7 mouse cellular contexts compared by ENCODE assay signal in genomic region chr13:59011530-59011903, GRCm38 (mm10).
DNase-seq lines count a peak whose midpoint lies in the region; ATAC-seq and TF ChIP-seq lines count a peak whose summit lies in the region.

No protein-coding gene starts in this region.

- no peaks in the 10 kb centered on the region for H3K27me3 ChIP-seq in forebrain, embryonic 13.5 days
- peaks cover 3% of the 10 kb centered on the region; the same call in 1 of the 2 replicates for H3K27me3 ChIP-seq in heart, embryonic 15.5 days
- H3K27me3 ChIP-seq in midbrain, postnatal 0 days (ENCODE audit: insufficient read depth, low read length): no peaks in the 10 kb centered on the region

- H3K4me2 ChIP-seq in forebrain, embryonic 13.5 days: peak overlapping the region; percentile 68
- peak overlapping the region; percentile 63 for H3K4me2 ChIP-seq in heart, embryonic 15.5 days
- peak overlapping the region; percentile 58 for H3K4me2 ChIP-seq in midbrain, postnatal 0 days (ENCODE audit: low read depth, low read length, poor library complexity, severe bottlenecking)

- no peaks in the 10 kb centered on the region for H3K9me3 ChIP-seq in forebrain, embryonic 13.5 days (replicated peaks)
- no peaks in the 10 kb centered on the region for H3K9me3 ChIP-seq in heart, embryonic 15.5 days (replicated peaks)
- no peaks in the 10 kb centered on the region for H3K9me3 ChIP-seq in midbrain, postnatal 0 days (ENCODE audit: low read length)

- H3K4me1 ChIP-seq in forebrain, embryonic 13.5 days: peaks cover 22% of the 10 kb centered on the region
- peaks cover 8% of the 10 kb centered on the region for H3K4me1 ChIP-seq in heart, embryonic 15.5 days (replicated peaks)
- H3K4me1 ChIP-seq in midbrain, postnatal 0 days (ENCODE audit: insufficient read depth, low read length): peaks cover 13% of the 10 kb centered on the region; the same call in 1 of the 2 replicates

- DNase-seq in cerebellum, adult 11-12 months: peak; percentile 81
- DNase-seq in kidney, postnatal 14 days: peak; percentile 62
- peak; percentile 22 for DNase-seq in liver
- DNase-seq in midbrain, postnatal 0 days (ENCODE audit: low spot score): peak; percentile 93
- peak; percentile 75 for DNase-seq in testis, postnatal 10 days (ENCODE audit: low spot score)

- no peaks in the 10 kb centered on the region for H3K36me3 ChIP-seq in forebrain, embryonic 13.5 days (ENCODE audit: poor library complexity, severe bottlenecking)
- no peaks in the 10 kb centered on the region for H3K36me3 ChIP-seq in heart, embryonic 15.5 days
- H3K36me3 ChIP-seq in midbrain, postnatal 0 days (ENCODE audit: insufficient read depth, low read length): no peaks in the 10 kb centered on the region

- 1% methylated on average over 15 of the region's 15 CpGs for WGBS in forebrain, embryonic 13.5 days
- 4% methylated on average over 15 of the region's 15 CpGs for WGBS in heart, embryonic 15.5 days
- 1% methylated on average over 15 of the region's 15 CpGs for WGBS in midbrain, postnatal 0 days

- H3K27ac ChIP-seq in forebrain, embryonic 13.5 days: peak overlapping the region; percentile 76
- H3K27ac ChIP-seq in heart, embryonic 15.5 days: no peak overlapping the region
- H3K27ac ChIP-seq in midbrain, postnatal 0 days (ENCODE audit: low read depth, low read length): peak overlapping the region; percentile 85

- peak; percentile 97 for ATAC-seq in forebrain, embryonic 13.5 days
- peak; percentile 85 for ATAC-seq in heart, embryonic 15.5 days (replicated peaks; ENCODE audit: insufficient number of reproducible peaks, insufficient read depth, low FRiP score, low read depth)
- ATAC-seq in midbrain, postnatal 0 days (ENCODE audit: low FRiP score): peak; percentile 98

- peak overlapping the region; percentile 57 for H3K9ac ChIP-seq in forebrain, embryonic 13.5 days
- no peak overlapping the region for H3K9ac ChIP-seq in heart, embryonic 15.5 days
- peak overlapping the region; percentile 52 for H3K9ac ChIP-seq in midbrain, postnatal 0 days (replicated peaks; ENCODE audit: low read length, poor library complexity, severe bottlenecking)

- TF ChIP-seq CTCF in midbrain, postnatal 0 days (IDR thresholded peaks at IDR 0.05): no peak

- peak overlapping the region; percentile 32 for H3K4me3 ChIP-seq in forebrain, embryonic 13.5 days
- H3K4me3 ChIP-seq in heart, embryonic 15.5 days: peak overlapping the region; percentile 28
- peak overlapping the region; percentile 22; the same call in 1 of the 2 replicates for H3K4me3 ChIP-seq in midbrain, postnatal 0 days (ENCODE audit: low read depth, low read length)

Comparison
In these comparisons a context has a peak if more than half of its experiments do, and no peak if none do; other contexts are left out.
1. DNase-seq: peak in every context shown above with its lines; median percentile 93 in midbrain, postnatal 0 days; 81 in cerebellum, adult 11-12 months; 75 in testis, postnatal 10 days; 62 in kidney, postnatal 14 days; 22 in liver.